Mouse (Mus musculus) cerebellum, adult 18-20 months (tissue): ENCODE results near the gene Olfr559.

Source experiments
- DNase-seq, 2 experiments: peaks; one replicate each; pipeline ENCODE4 v3.0.0; 2021

The Olfr559 gene

DNA sequence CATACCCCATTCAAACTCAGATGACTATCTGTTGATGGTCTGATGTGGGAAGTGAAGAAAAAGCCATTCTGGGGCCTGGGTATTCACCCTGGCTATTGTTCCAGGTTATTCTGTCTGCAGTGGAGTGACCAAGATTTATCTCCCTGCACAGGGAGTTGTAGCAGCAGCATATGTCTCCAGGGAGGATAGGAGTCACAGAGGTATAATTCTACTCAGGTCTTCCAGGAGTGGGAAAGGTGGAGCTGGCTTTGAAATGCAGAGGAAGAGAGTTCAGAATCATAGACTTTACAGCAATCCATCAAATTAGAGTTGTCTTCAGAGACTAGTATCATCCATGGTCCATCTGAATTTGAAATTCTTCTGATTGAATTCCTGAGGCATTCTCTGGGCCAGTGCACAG is at the start of gene Olfr559:
Gene Olfr559, minus strand, starts transcription at position 101 of the 400 bp plus-strand sequence.
- no peak for DNase-seq

DNA sequence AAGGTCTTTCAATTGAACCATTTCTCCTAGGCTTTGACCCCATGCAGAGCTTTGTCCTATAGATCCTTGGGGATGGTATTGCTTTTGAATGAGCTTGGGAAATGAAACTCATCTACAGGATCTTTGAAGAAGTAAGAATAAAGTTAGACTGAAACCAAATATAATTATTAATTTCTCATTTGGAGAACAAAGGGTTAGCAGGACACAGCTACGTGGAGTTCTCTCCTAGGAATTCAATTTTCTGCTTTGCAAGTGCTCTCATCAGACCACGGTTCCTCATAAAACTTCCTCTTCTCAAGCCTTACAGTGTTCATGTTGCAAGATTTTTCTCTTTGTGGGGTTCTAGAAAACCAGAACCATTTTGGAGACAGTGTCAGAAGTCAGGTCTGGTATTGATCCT is 43.6 kb upstream of the Olfr559 start, which contains the start of gene Olfr561:
Gene Olfr561, plus strand, starts transcription at position 301 of the 400 bp plus-strand sequence.
- no peak for DNase-seq

DNA sequence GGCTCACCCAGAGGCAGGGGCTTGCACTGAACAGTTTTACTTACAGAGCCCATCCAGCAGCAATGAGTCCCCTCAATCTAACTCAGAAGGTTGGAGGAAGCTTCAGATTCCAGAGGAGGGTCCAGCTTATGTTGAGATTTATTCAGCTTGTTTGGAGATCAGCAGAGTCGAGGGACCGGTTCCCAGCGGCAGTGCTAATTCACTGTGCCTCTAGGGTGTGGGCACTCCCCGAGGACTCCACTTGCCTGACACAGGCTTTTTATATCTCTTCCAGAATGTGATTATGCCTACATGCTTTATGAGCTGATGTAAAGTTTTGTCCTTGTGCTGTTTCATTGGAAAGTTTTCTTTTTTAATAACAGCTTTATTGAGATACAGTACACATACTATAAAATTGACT is 32.0 kb upstream of the Olfr559 start, which contains the start of the genes Olfr560 and Olfr78:
Gene Olfr560, minus strand, starts transcription at position 101 of the 400 bp plus-strand sequence.
Gene Olfr78, minus strand, starts transcription at position 206 of the 400 bp plus-strand sequence.
- no peak for DNase-seq

DNA sequence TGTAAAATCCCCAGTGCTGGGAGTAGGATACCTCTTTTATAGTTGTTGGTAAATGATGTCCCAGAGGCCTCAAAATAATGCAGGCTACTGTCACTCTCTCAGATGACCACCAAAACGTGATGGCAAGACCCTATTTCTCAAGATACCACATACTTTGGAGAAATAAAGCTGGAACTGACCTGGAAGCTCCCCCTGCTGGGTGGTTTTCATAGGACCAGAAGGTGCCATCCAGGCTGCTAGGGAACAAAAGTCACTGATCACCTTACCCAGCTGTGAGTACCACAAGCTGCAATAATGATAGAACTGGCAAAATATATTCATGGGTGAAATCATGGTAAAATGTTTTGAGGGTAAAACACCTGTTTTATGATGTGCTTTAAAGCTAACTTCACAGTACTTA is 24.8 kb upstream of the Olfr559 start:
- DNase-seq = no peak

DNA sequence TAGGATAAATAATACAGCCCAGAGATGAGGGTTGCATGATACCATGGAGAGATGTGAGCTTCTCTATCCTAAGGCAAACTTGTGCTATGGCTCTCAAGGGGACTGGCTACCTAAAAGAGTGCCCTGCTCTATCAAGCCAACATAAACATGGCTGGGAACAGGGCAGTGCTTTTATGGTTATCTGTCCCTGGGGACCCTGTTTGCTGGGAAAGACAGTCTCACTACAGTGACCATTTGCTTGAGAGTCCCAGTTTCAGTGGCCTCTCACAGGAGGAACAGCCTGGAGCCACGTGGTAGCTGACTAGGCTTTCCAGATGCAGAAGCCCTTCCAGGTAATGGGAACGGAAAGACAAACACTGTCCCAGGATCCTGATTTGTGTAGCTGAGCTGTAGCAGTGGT is 10.4 kb upstream of the Olfr559 start:
- DNase-seq = no peak

DNA sequence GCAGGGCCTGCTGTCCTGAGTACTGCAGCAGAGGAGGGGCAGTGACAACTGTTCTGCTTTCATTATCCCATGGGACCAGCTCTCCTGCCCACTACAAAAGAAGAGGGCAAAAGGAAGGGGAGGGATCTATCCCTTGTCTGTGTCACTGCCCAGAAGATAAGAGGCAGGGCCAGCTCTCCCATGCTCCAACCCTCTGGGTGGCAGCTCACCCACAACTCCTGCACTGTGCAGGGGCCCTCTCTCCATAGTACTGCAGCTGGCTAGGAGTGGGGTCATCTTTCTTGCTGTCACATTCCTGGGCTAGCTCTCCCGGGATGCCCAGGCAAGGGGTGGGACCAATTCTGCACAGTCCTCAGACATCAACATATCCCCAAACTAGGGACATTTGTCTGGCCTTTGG is 6.5 kb upstream of the Olfr559 start:
- DNase-seq = no peak

DNA sequence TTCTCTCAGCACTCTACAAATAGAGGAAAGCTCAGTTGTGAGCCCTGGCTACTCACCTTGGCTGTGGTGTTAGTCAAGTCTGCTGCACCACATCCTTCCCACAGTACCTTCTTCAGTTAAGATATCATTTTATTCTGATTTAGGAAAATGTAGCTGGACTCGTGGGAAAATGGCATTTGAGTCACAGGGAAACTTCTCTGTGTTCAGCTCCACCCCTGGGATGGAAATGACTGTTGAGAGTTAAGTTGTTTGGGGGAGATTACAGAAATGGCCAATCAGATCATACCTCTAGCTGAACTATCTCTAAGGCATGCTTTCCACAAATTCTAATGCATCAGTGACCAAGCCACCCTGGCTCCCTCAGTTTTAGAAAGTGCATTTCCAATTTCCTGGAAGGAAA is 8.3 kb downstream of the Olfr559 start, which contains the start of gene Olfr33:
Gene Olfr33, minus strand, starts transcription at position 101 of the 400 bp plus-strand sequence.
- DNase-seq = no peak

DNA sequence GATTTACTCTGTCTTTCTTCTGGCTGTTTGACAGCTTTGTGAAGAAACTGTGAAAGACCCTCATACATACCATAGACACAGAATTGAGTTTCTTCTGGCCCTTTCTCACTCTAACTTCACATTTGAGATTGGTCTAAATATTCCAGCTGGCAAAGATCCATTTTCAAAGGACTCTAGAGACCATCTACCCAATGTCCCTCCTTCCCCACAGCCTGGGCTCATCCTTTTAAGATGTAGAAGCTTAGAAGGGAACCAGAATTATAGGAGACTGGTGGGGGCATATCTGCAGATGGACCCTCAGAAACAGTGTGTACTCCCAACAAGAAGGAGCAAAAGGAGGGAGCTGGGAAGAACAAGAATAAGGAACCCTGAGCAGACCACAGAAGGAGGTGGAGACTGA is 25.4 kb downstream of the Olfr559 start, which contains the start of gene Olfr558:
Gene Olfr558, plus strand, starts transcription at position 301 of the 400 bp plus-strand sequence.
- no peak for DNase-seq

DNA sequence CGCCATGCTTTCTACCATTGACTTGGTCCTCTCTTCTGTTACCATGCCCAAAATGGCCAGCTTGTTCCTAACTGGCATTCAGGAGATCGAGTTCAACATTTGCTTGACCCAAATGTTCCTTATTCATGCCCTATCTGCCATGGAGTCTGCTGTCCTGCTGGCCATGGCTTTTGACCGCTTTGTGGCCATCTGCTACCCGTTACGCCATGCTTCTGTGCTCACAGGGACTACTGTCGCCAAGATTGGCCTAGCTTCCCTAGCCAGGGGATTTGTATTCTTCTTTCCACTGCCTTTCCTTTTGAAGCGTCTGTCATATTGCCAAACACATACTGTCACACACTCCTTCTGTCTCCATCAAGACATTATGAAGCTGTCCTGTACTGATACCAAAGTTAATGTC is 28.8 kb downstream of the Olfr559 start:
- DNase-seq = peak; percentile 4 to 19

DNA sequence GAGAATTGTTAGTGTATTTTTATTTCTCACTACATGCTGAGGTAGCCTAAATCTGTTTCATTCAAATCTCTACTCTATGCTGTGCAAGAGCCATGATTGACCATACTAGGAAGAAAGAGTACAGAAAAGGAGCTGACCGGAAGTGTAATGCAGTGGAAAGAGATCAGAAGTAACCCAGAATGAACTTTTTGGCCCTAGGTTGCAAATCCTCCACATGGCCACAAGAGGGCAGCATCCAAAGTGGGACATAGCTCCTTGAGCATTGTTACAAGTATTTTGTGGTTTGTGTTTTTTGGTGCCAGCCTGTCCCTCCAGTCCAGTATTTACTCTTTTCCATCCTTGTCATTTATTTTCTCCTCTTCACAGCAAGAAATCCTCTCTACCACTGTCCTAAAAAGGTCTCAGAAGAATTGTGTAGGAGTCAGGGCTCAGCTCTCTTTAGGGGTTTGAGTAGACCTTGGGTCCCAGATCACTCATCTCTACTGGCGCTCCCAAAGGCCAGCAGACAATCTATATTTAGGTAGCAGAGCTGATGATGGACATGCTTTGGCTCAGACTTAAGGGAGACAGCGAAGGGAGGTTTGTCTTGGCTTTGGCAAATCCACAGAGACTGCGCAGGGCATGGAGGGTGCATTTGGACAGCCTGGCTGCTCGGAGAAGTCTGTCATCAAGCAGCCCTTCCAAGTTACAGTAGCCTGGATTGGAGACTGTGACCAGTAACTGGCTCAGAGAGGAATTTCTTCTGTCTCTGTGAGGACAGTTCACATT is 31.7 kb downstream of the Olfr559 start, which contains the start of gene Olfr557:
Gene Olfr557, plus strand, starts transcription at position 553 of the 768 bp plus-strand sequence.
- peak in 1 of 2 experiments; percentile 13 for DNase-seq

DNA sequence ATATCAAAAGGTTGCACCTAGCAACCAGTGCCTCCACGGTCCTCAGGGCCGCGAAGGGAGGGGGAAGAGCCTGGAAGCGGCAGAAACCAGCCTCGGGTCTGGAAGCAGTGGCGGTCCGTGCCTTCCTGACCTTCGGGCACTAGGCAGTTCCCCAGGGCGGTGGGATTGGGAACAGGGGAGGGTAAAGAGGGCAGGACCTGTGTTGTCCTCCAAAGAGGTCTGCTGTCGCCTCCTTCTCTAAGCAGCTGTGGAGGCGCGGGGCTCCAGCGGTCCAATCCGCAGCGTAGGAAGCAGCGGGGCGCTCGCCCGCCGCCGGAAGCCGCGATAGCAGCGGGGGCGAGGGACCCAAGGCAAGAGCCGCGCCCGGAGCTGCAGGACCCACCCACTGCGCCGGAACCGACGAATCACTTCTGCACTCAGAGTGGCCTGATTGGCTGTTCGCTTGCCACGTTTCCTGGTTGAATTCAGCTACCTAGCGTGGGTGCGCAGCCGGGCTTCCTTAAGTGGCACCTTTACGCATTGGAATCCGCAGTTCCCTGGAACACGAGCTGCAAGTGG is 40.3 kb downstream of the Olfr559 start, which contains the start of gene Trim68:
Gene Trim68, minus strand, starts transcription at position 384 of the 558 bp plus-strand sequence.
- DNase-seq = peak; percentile 59 to 67

DNA sequence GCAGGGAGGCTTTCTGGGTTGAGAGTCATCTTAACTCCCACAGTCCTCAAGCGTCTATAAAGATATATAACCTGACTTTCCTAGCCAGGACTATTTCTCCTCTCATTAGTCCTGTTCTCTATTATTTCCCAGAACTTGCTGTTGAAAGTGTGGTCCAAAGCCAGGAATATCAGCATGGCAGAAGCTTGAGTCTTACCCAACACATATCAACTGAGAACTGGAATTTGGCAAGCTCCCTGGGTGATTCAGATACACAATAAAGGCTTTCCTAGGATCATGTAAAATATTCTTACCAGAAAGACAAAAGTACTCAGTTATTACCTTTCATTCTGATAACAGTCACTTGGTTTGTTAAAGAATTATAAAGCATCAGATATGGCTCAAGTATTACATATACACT is 45.4 kb downstream of the Olfr559 start:
- DNase-seq = no peak

DNA sequence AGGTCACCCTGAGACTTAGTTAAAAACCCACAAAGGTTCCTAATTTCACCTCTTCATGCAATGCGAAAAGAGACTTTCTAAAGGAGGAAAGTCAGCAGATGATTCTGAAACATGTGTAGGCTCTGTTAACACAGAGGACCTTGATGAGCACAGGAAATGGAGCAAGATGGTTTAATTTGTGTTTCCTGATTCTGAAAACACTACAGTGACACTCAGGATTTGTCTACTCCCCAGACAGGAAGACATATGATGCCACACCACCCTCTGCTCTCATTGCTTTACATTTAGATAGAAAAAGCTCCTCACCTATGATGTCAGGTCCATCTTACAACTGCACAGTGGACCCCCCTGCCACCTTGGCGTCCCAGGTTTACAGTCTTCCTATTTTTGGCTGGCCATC is 51.1 kb downstream of the Olfr559 start:
- DNase-seq = no peak
